Mouse (Mus musculus): ENCODE data around the gene Mrgprh. TPM values are rescaled to one million over a fixed set of nuclear protein-coding genes. Genes with fewer than 3 reads are reported as not detected.
A peak's percentile ranks its signal among the peaks of the same experiment; 100 is the strongest.

The Mrgprh gene
- polyA plus RNA-seq, 1 experiment from 2014 or later, result not detected

DNA sequence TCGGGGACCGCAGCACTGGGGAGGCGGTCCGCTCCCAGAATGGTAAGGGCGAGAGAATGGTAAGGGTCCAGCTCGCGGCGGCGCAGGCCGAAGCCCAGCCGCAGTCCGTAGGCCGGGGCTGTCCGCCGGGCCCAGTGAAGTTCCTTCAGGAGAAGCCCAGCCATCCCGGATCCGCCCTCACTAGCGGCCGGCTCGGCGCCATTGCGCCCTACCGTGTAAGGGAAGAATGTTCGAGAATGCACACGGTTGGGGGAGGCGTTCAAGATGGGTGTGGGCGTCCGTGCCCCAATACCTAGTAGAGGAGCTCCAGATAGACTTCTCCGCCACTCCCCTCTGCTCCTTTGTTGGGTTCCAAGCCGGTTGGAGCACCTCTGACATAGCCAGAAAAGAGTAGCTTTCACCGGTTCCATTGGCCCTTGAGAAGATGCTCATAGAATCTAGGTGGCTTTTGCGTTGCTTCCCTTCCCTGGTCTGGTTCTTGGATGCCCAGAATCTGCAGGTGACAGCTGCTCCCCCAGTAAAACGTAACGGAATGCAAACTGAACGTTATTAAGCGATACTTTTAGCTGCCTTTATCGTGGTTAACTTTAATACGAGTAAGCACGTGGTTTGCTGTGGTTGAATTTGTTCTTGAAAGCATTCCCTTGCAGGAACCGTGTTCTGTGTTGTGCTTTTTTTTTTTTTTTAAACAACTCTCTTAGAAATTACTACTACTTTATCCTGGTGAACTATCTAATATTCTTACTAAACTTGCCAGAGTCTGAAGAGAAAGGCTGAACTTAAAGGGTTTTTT lies 41.0 kb downstream of the Mrgprh start:
- Histone ChIP-seq H3K27me3 (ENCODE audit: control insufficient read depth, insufficient read depth, low read length) (no peaks in the 10 kb centered on the region), H3K9me3 (ENCODE audit: control insufficient read depth, low read length) (no peaks in the 10 kb centered on the region), H3K4me3 (ENCODE audit: low read depth, low read length) (peak overlapping the region; percentile 87), H3K4me1 (replicated peaks; ENCODE audit: control insufficient read depth, insufficient read depth, low read length) (no peaks in the 10 kb centered on the region), H3K27ac (ENCODE audit: low read depth, low read length) (peak overlapping the region; percentile 78), H3K9ac (ENCODE audit: low read depth, low read length) (peak overlapping the region; percentile 93), H3K36me3 (ENCODE audit: control insufficient read depth, insufficient read depth, low read length) (peaks cover 11% of the 10 kb centered on the region), H3K4me2 (replicated peaks; ENCODE audit: low read depth, low read length) (peak overlapping the region; percentile 55)
- WGBS, result 1% methylated on average over 40 of the region's 40 CpGs
- peak; percentile 79 for ATAC-seq (ENCODE audit: low FRiP score)
- DNase-seq (ENCODE audit: low spot score), result no peak

DNA sequence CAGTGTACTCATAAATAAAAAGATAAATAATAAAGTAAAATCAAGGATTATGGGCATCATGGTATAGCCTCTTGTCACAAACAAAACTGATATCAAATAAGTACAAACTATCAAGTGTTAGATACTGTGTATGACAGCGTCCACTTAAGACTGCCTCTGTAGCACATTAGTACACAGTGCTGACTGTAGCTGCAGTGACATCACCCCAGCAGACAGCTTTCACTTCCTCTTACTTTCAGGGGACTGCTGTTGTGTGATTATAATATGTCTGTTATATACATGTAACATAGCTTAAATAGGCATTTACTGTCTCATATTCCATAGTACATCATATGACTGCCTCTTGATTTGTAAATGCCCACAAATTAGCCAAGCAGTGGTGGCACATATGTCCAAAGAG lies 45.2 kb downstream of the Mrgprh start:
- Histone ChIP-seq H3K9me3 (ENCODE audit: control insufficient read depth, low read length) (no peaks in the 10 kb centered on the region), H3K4me1 (replicated peaks; ENCODE audit: control insufficient read depth, insufficient read depth, low read length) (no peaks in the 10 kb centered on the region), H3K27me3 (ENCODE audit: control insufficient read depth, insufficient read depth, low read length) (no peaks in the 10 kb centered on the region), H3K4me2 (replicated peaks; ENCODE audit: low read depth, low read length) (no peak overlapping the region), H3K4me3 (ENCODE audit: low read depth, low read length) (no peak overlapping the region), H3K9ac (ENCODE audit: low read depth, low read length) (no peak overlapping the region), H3K36me3 (ENCODE audit: control insufficient read depth, insufficient read depth, low read length) (peaks cover 27% of the 10 kb centered on the region), H3K27ac (ENCODE audit: low read depth, low read length) (no peak overlapping the region)
- no peak for DNase-seq (ENCODE audit: low spot score)
- WGBS, result 97% methylated on average over 1 of the region's 1 CpGs
- no peak for ATAC-seq (ENCODE audit: low FRiP score)

DNA sequence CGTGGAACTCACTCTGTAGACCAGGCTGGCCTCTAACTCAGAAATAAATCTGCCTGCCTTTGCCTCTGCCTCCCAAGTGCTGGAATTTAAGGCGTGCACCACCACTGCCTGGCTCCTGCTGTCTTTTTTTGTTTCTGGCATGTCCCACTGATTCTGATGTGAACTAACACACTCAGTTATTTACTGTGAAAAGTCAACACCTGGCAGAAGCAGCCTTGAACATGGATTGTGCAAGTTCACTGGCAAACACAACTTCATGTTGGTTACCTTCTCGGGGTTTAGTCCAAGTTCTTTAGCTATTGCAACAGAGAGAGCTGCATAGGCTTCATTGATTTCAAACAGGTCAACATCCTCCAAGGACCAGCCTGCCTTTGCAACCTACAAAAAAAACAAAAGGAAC lies 49.2 kb downstream of the Mrgprh start:
- Histone ChIP-seq H3K4me3 (ENCODE audit: low read depth, low read length) (no peak overlapping the region), H3K27ac (ENCODE audit: low read depth, low read length) (no peak overlapping the region), H3K27me3 (ENCODE audit: control insufficient read depth, insufficient read depth, low read length) (no peaks in the 10 kb centered on the region), H3K4me1 (replicated peaks; ENCODE audit: control insufficient read depth, insufficient read depth, low read length) (no peaks in the 10 kb centered on the region), H3K9me3 (ENCODE audit: control insufficient read depth, low read length) (no peaks in the 10 kb centered on the region), H3K4me2 (replicated peaks; ENCODE audit: low read depth, low read length) (no peak overlapping the region), H3K36me3 (ENCODE audit: control insufficient read depth, insufficient read depth, low read length) (peaks cover 26% of the 10 kb centered on the region), H3K9ac (ENCODE audit: low read depth, low read length) (no peak overlapping the region)
- no peak for ATAC-seq (ENCODE audit: low FRiP score)
- DNase-seq (ENCODE audit: low spot score), result no peak
- WGBS, result 93% methylated on average over 3 of the region's 3 CpGs

DNA sequence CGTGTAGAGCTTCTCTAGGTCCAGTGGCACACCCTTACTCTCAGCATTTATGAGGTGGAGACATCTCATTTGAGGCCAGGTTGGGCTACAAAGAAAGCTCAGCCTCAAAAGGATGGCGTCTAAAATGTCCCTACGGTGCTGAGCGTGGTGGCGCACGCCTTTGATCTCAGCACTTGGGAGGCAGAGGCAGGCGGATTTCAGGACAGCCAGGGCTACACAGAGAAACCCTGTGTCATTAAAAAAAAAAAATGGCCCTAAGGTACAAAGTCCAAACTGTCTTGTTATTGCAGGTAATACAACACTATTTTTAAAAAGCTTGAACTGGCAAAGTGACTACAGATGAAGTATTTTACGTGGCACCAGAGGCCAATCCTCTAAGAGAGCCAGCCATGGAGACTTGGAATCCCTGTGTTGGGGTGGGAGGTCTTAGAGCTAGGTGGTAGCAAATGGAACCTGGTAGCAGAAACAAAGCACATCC lies 49.9 kb downstream of the Mrgprh start:
- ATAC-seq (ENCODE audit: low FRiP score) (no peak), DNase-seq (ENCODE audit: low spot score) (no peak)
- H3K27ac ChIP-seq (ENCODE audit: low read depth, low read length), result no peak overlapping the region
- H3K9ac ChIP-seq (ENCODE audit: low read depth, low read length), result no peak overlapping the region
- H3K36me3 ChIP-seq (ENCODE audit: control insufficient read depth, insufficient read depth, low read length), result peaks cover 24% of the 10 kb centered on the region
- no peak overlapping the region for H3K4me3 ChIP-seq (ENCODE audit: low read depth, low read length)
- H3K9me3 ChIP-seq (ENCODE audit: control insufficient read depth, low read length), result no peaks in the 10 kb centered on the region
- WGBS, result 90% methylated on average over 8 of the region's 8 CpGs
- H3K4me2 ChIP-seq (replicated peaks; ENCODE audit: low read depth, low read length), result no peak overlapping the region
- H3K27me3 ChIP-seq (ENCODE audit: control insufficient read depth, insufficient read depth, low read length), result no peaks in the 10 kb centered on the region
- H3K4me1 ChIP-seq (replicated peaks; ENCODE audit: control insufficient read depth, insufficient read depth, low read length), result no peaks in the 10 kb centered on the region

Other genes with a start within 250 kb of the Mrgprh start
- gene Slc22a1, start 200.2 kb upstream of the Mrgprh start, polyA plus RNA-seq (2014; fragmentation: Nextera tagmentation; extraction: Ambion mirVana), result not detected in 2 replicates
- 16.9 and 18.7 TPM in 2 replicates for gene Igf2r, start 106.4 kb upstream of the Mrgprh start, polyA plus RNA-seq (2014; fragmentation: Nextera tagmentation; extraction: Ambion mirVana)
- 0.08 and 0.14 TPM in 2 replicates for gene Mas1, start 7.9 kb upstream of the Mrgprh start, polyA plus RNA-seq (2014; fragmentation: Nextera tagmentation; extraction: Ambion mirVana)
- gene Pnldc1, start 34.2 kb downstream of the Mrgprh start, polyA plus RNA-seq (2014; fragmentation: Nextera tagmentation; extraction: Ambion mirVana), result 1.0 and 1.5 TPM in 2 replicates
- 546 and 558 TPM in 2 replicates for gene Tcp1, start 39.7 kb downstream of the Mrgprh start, polyA plus RNA-seq (2014; fragmentation: Nextera tagmentation; extraction: Ambion mirVana)
- 162 and 171 TPM in 2 replicates for gene Mrpl18, start 40.3 kb downstream of the Mrgprh start, polyA plus RNA-seq (2014; fragmentation: Nextera tagmentation; extraction: Ambion mirVana)
- gene Acat3, start 64.6 kb downstream of the Mrgprh start, polyA plus RNA-seq (2014; fragmentation: Nextera tagmentation; extraction: Ambion mirVana), result 0.71 and 1.2 TPM in 2 replicates
- 244 and 372 TPM in 2 replicates for gene Acat2, start 84.7 kb downstream of the Mrgprh start, polyA plus RNA-seq (2014; fragmentation: Nextera tagmentation; extraction: Ambion mirVana)
- 130 and 133 TPM in 2 replicates for gene Wtap, start 118.1 kb downstream of the Mrgprh start, polyA plus RNA-seq (2014; fragmentation: Nextera tagmentation; extraction: Ambion mirVana)
- 120 and 127 TPM in 2 replicates for gene Sod2, start 130.8 kb downstream of the Mrgprh start, polyA plus RNA-seq (2014; fragmentation: Nextera tagmentation; extraction: Ambion mirVana)
- 0.25 TPM in 1 of 2 replicates, not detected in the other for gene Gpr31b, start 176.3 kb downstream of the Mrgprh start, polyA plus RNA-seq (2014; fragmentation: Nextera tagmentation; extraction: Ambion mirVana)
- 0.23 TPM in 1 of 2 replicates, not detected in the other for gene Tcp10b, start 185.1 kb downstream of the Mrgprh start, polyA plus RNA-seq (2014; fragmentation: Nextera tagmentation; extraction: Ambion mirVana)

Measured in hindbrain, embryonic 11.5 days (tissue).